Mouse (Mus musculus) retina, adult 2 months (tissue): ENCODE results near the gene Top3a.

Experiments used
- DNase-seq: peaks from one replicate; pipeline ENCODE4 v3.0.0-alpha.2; 2012; ENCODE audit warnings: low read depth, low spot score

Gene Top3a

GRCm38 (mm10) chr11:60775578-60775977 is 1.6 kb downstream of the Top3a start:
- DNase-seq: no peak

GRCm38 (mm10) chr11:60774841-60775240 is 2.3 kb downstream of the Top3a start:
- no peak for DNase-seq

DNA sequence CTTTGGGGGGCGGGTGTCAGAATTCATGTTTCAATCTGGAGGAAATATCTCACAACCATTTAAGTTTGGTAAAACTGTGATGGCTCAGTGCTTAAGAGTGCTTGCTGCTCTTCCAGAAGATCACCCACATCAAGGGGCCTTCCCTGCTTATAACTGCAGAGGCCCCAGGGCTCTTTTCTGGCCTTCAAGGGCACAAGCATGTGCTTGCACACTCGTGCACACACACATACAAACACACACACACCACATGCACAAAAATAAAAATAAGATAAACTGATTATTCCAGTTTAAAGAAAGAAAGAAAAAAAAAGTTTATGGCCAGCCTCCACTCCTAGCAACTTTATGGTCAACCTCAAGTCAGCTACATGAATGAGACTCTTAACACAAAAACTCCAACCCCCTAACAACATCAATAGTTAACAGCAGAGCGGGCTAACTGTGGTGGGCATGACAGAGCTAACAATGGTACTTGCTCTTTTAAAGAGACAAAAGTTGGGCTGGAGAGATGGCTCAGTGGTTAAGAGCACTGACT is 2.9 kb downstream of the Top3a start:
- no peak for DNase-seq

DNA sequence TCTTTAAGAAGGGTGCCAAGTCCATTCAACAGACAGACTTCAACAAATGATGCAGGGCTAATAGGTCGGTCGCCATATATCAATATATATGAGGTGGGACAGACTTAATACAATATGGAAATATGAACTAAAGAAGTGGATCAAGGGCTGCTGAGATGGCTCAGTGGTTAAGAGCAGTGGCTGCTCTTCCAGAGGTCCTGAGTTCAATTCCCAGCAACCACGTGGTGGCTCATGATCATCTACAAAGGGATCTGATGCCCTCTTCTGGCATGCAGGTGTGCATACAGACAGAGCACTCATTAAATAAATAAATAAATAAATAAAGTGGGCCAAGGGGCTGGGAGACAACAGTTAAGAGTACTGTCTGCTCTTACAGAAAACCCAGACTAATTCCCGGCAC is 5.0 kb downstream of the Top3a start:
- no peak for DNase-seq

DNA sequence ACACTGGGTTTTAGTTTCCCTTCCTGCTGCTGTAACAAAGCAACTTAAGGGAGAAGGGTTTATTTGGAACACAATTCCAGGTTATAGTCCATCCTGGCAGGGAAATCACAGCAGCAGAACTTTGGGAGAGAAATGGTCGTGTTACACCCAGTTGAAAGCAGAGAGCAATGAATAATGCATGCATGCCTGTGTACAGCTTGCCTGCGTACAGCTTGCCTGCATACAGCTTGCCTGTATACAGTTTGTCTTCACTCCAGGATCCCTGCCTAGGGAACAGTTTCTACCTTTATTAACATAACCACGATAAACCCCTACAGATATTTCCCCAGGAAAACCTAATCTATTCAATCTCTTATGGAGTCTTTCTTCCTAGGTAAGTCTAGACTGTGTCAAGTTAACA is 6.4 kb downstream of the Top3a start:
- no peak for DNase-seq

DNA sequence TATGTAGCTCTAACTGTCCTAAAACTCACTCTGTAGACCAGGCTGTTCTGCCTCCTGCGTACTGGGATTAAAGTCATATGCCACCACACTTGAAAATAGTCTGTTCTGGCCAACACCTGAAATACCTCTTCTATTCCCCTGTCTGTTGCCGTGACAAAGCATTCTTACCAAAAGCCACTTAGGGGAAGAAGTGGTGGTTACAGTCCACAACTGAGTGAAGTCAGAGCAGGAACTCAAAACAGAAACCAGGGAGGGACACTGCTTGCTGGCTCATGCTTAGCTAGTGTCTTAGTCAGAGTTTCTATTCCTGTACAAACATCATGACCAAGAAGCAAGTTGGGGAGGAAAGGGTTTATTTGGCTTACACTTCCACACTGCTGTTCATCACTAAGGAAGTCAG is 7.8 kb downstream of the Top3a start:
- no peak for DNase-seq

- DNase-seq: no peak
Measured at GRCm38 (mm10) chr11:60766969-60767368, 10.2 kb downstream of the Top3a start.

DNA sequence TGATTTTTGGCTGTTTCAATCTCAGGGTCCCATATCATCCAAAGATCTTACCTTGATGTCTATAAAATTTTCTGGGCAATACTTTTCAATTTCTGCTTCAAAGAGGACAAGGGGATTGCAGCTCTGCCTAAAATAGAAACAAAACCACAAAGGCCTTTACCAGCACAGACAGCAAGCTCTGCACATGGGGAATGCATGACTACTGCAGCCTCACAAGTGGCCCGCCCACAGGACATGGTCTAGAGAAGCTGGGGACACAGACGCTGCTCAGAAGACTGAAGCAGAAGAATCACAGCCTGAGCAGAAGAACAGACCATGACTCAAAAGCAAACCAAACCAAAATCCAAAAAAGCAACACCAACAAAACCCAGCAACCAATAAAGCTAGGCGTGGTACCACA is 15.5 kb downstream of the Top3a start:
- no peak for DNase-seq

GRCm38 (mm10) chr11:60755570-60755969 is 21.6 kb downstream of the Top3a start:
- no peak for DNase-seq

- no peak for DNase-seq
Measured at GRCm38 (mm10) chr11:60740321-60740720, 36.8 kb downstream of the Top3a start.

GRCm38 (mm10) chr11:60737450-60737849 is 39.7 kb downstream of the Top3a start:
- no peak for DNase-seq

- DNase-seq: no peak
Measured at GRCm38 (mm10) chr11:60736491-60736890, 40.7 kb downstream of the Top3a start.

- no peak for DNase-seq
Measured at GRCm38 (mm10) chr11:60735191-60735590, 42.0 kb downstream of the Top3a start.

- DNase-seq: no peak
Measured at GRCm38 (mm10) chr11:60734206-60734605, 43.0 kb downstream of the Top3a start.

DNA sequence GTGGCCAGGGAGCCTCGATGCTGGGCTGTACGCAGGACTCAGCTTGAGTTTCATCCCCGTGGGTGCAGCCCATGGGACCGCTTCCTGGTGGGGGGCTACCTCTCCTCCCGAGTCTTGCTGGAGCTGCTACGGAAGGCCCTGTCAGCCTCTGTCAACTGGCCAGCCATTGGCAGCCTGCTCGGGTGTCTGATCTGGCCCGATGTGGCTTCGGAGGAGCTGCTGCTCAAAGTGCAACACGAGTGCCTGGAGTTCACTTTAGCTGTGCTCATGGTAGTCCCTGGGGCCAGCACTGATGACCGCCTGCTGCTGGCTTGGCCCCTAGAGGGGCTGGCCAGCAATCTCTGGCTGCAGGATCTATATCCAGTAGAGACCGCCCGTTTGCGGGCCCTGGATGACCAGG is 45.9 kb downstream of the Top3a start:
- DNase-seq: no peak

DNA sequence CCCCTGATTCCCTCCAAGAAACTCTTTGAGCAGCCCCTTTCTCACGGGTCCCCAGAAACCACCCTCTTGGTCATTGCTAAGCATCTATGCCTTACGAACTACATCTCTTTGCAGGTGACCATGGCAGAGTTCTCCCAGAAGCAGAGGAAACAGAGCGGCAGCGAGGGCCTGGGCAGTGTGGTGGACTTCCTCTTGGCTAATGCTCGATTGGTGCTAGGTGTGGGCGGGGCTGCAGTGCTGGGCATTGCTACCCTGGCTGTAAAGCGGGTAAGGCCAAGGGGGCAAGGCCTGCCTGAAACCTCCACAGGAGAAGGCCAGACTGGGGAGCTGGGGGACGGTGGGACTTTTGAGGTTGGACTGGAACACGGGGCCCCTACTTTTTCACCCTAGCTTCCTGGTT is 47.0 kb downstream of the Top3a start:
- no peak for DNase-seq

DNA sequence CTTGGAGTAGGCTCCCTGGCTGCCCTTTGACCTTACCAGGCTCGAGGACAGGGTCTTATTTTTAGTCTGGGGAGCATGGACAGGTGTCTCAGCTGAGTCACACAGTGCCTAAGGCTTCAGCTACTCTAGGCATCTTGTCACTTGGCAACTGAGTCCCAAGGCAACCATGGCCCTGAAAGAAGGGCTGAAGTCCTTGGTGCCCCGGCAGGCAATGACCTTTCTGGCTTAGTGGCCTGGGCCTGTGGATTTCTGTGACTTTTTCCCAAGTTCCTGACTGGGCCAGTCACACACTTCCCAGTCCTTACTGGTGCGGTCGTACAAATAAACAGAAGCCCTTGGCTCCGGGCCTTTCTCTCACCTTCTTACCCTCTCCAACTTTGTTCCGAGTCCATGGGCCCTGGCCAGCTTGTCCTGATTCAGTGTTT is 47.9 kb downstream of the Top3a start:
- no peak for DNase-seq

- peak; percentile 85 for DNase-seq
Measured at GRCm38 (mm10) chr11:60728260-60728761, 48.9 kb downstream of the Top3a start, which contains the start of gene Mief2. TSS of gene Mief2 (plus strand) at chr11:60728398.

GRCm38 (mm10) chr11:60727392-60728140 is 49.6 kb downstream of the Top3a start:
- no peak for DNase-seq

- peak; percentile 56 for DNase-seq
Measured at GRCm38 (mm10) chr11:60726601-60727391, 50.4 kb downstream of the Top3a start, which contains the start of gene Flii. TSS of gene Flii (minus strand) at chr11:60727263.

GRCm38 (mm10) chr11:60719263-60719662 is 57.9 kb downstream of the Top3a start:
- no peak for DNase-seq

- no peak for DNase-seq
Measured at GRCm38 (mm10) chr11:60715833-60716232, 61.3 kb downstream of the Top3a start.
